Mouse (Mus musculus): Measurements from ENCODE around the gene Clybl. TPM values are rescaled to one million over a fixed set of nuclear protein-coding genes. Genes with fewer than 3 reads are reported as not detected.

Clybl gene
- polyA plus RNA-seq, 3 experiments from 2014 or later = 8.4 to 10.6 (median 10.4) TPM

DNA sequence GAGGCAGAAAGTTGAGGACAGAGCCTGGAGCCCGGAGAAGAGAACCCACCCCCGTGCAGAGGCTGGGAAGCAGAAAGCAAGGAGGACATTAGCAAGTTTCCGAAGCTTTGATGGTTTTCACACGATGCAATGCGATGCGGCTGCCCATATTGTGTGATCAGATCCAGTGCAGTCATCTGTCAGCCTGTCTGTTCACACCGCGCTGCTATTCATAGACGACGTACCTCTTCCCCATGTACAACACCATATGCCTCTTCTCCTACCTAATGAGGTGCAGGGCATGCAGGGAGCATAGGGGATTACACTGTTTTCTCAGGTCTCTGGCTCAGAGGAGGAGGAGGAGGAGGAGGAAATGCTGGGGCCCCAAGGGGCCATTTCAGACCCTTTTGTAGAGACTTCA lies 255.3 kb downstream of the Clybl start:
- ATAC-seq = no peak

DNA sequence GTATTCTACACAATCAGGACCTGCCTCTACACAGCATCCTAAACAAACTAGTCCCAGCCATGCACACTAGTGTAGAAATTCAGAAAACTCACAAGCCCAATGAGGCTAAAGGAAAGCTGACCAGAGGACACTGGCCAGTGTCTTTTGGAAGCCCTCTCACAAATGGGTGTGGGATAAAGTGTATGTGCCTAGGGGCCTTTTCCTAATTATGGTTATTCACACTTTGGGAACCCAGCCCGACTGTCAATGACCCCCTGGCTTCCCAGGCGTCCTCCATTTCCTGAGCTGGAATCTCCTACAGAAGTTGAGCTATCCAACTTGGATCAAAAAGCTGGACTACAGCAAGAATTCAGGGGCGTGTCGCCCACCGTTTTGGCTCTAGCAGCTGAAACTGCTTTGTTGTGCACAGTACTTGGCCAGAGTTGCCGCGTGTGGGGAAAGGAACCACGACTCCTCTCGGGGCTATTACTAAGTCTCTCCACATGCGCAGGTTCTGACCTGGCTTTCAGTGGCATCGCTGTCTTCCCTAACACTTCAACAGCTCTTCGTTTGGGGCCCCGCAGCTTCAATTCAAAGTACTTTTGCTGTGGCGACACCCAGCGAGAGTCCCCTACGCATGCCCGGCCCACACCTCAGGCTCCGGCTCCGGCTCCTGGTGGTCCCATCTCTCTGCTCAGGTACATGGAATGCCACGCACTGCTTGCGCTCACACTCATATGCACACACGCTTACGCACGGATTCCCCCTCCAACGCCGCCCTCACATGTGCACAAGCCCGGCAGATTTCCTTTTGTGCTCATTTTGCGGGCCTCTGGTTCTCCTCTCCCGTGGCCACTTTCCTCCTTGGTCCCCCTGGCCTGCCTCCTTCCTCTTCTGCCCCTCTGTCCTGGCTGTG lies 268.3 kb downstream of the Clybl start:
- ATAC-seq = no peak

DNA sequence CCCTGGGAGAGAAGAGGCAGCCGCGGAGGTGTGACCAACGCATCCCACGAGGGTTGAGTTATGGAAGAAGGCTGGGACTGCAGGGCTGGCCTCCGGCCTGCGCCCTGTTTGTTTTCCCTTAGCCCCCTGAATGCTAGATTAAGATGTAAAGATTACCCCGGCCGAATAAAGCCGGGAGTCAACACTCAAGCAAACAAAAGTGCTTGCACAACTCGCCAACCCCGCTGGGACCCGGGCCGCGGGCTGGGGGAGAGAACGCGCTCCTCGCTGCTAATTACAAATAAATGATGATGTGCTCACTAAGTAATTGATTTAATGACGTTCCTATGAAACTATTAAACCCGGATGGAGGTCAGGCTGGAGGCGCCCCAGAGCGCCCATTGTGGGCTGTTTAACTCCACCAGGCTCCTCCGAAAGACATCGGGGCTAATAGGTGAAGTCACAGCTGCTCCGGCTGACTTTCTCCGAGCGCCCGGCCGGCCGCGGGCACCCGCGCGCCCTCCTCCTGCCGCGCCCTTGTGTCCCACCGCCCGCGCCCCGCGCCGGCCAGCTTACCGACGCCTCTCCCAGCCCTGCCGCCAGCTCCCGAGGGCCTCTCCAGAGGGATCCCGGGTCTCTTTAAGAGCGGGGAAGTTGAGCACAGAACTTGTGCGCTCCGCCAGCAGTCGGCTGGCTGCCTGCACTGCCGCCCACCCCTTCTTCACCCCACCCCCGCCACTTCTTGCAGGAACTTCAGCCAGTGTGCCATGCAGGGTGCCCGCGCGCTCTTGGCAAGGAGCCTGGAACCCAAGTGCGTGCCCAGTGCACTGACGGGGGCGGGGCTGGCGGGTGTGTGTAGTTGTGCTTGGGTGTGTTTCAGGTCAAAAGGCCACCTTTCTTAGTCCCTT lies 269.2 kb downstream of the Clybl start, which contains the start of gene Gm5089:
Gene Gm5089, minus strand, starts transcription at position 620 of the 887 bp plus-strand sequence.
- ATAC-seq = no peak

DNA sequence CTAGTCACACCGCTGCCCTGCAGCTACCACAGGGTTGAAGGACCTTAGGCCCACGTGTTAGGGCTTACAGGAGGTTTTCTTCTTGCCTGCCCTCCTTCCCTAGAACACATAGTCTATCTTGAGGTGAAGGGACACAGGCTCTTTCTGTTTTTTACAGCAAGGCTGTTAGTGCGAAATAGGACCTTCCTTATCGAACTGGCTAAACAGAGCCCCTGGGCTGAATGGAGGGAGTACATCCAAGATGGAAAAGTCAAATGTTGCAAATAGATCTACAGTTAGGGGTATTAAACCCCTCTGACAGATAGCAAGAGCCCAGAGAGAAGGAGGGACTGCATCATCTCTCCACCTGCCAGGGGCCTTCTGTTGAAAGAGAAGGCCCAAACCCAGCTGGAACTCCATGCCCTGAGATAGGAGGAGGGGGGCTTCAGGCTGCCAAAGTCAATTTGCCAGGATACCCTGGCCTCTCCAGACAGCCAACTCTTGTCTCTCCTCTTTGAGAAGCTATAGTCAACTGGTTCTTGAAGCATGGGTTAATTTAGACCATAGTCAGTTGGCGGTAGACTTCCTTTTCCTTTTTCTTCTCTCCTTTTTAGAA lies 270.1 kb downstream of the Clybl start:
- ATAC-seq = no peak

Other genes with a start within 250 kb of the Clybl start
- 100 to 1,000 TPM; 108 to 142 (median 140) TPM for gene Gpr183, start 216.5 kb upstream of the Clybl start, polyA plus RNA-seq (2017; shearing (Covaris generic))
- not detected for gene Timm8a2, start 147.0 kb upstream of the Clybl start, polyA plus RNA-seq (2017; shearing (Covaris generic))
- gene Tm9sf2, start 74.7 kb upstream of the Clybl start, polyA plus RNA-seq (2017; shearing (Covaris generic)) = 10 to 100 TPM; 59.0 to 98.1 (median 74.1) TPM